Mouse (Mus musculus): ENCODE data around the gene Vmn1r82.

The Vmn1r82 gene

DNA sequence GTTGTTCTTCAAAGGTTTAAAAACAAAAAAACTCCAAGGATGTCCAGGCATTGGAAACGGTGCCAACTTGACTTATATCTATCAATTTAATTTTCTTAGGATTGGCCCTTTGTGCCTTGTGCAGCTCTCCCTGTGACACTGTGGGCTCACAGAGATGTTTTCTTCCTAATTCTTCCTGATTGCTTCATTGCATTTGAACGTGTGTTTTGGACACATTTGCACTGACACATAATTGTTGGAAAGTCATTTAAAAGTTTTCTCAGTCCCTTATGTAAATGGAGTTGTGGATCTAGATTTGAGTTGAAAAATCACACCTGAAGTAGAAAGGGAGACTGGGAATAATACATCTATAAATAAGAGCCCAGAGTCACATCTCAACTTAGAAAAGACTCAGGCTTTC is at the start of gene Vmn1r82:
Gene Vmn1r82 (plus strand): TSS at position 301 of the 400 bp plus-strand sequence.
- DNase-seq = no peak

DNA sequence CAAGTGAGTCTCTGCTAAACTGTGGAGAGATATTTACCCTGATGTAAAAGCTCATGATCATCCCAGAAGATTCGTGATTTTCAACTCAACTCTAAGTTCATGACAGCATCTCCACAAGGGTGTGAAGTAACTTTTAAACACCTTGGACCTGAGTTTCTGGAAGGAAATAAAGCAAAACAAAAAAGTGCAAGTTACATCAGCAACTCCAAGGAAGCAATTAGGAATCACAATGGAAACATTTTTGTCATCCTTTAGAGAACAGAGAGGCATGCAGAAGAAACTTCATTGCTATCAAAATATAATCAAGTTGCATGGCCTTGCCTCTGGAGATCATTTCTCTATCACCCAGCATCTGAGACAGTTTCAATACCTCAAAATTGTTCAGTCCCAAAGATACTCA is 32.1 kb upstream of the Vmn1r82 start, which contains the start of gene Vmn1r81:
Gene Vmn1r81 (minus strand): TSS at position 101 of the 400 bp plus-strand sequence.
- DNase-seq = no peak

DNA sequence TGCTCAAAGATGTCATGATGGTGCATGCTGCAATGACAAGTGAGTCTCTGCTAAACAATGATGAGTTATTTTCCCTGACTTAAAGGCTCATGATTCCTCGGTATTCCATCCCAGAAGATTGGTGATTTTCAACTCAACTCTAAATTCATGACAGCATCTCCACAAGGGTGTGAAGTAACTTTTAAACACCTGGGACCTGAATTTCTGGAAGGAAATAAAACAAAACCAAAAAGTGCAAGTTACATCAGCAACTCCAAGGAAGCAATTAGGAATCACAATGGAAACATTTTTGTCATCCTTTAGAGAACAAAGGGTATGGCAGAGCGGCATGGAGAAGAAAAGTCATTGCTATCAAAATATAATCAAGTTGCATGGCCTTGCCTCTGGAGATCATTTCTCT is 29.2 kb downstream of the Vmn1r82 start, which contains the start of gene Vmn1r83:
Gene Vmn1r83 (minus strand): TSS at position 101 of the 400 bp plus-strand sequence.
- no peak for DNase-seq
